Mouse (Mus musculus): ENCODE measurements around the gene Spint5.

GRCm38 (mm10) chr2:164715005-164715404 is at the start of gene Spint5:
- TF ChIP-seq GATA1 (IDR thresholded peaks at IDR 0.05; ENCODE audit: low read length) (no peak), TAL1 (IDR thresholded peaks at IDR 0.05; ENCODE audit: low read length) (no peak)

All from erythroblast, embryonic 14.5 days (primary cell).